Mouse (Mus musculus) limb, embryonic 15.5 days (tissue): ENCODE data around the gene Azgp1. TPM values are rescaled to one million over a fixed set of nuclear protein-coding genes. Genes with fewer than 3 reads are reported as not detected.

ENCODE experiments used
- polyA plus RNA-seq: library from polyadenylated mRNA; unstranded; fragments of >200 nt; fragmentation: Nextera tagmentation; extraction: Ambion mirVana; gene quantifications from 2 replicates; pipeline ENCODE4 v1.2.1, GENCODE M21; 2015

Gene Azgp1
- polyA plus RNA-seq, 1 experiment from 2014 or later, result not detected

Other genes with a start within 250 kb of the Azgp1 start
- gene Nyap1, start 239.9 kb upstream of the Azgp1 start, polyA plus RNA-seq, result 1.9 and 3.5 TPM in 2 replicates
- 169 and 197 TPM in 2 replicates for gene Tsc22d4, start 235.8 kb upstream of the Azgp1 start, polyA plus RNA-seq
- gene Ppp1r35, start 202.7 kb upstream of the Azgp1 start, polyA plus RNA-seq, result 22.2 and 27.8 TPM in 2 replicates
- gene Mepce, start 193.9 kb upstream of the Azgp1 start, polyA plus RNA-seq, result 8.7 and 9.2 TPM in 2 replicates
- 19.7 and 24.4 TPM in 2 replicates for gene Zcwpw1, start 193.7 kb upstream of the Azgp1 start, polyA plus RNA-seq
- gene Pilra, start 145.2 kb upstream of the Azgp1 start, polyA plus RNA-seq, result 0.58 and 1.2 TPM in 2 replicates
- gene Pilrb1, start 123.4 kb upstream of the Azgp1 start, polyA plus RNA-seq, result 0.29 and 0.40 TPM in 2 replicates
- gene Pilrb2, start 109.7 kb upstream of the Azgp1 start, polyA plus RNA-seq, result 0.22 and 1.2 TPM in 2 replicates
- 0.15 and 0.19 TPM in 2 replicates for gene Cyp3a13, start 59.9 kb upstream of the Azgp1 start, polyA plus RNA-seq
- 0.40 and 0.67 TPM in 2 replicates for gene Gjc3, start 18.4 kb upstream of the Azgp1 start, polyA plus RNA-seq
- gene Smok3a, start 39.7 kb downstream of the Azgp1 start, polyA plus RNA-seq, result not detected in 2 replicates
- not detected in 2 replicates for gene Smok3b, start 39.9 kb downstream of the Azgp1 start, polyA plus RNA-seq
- gene Smok3c, start 71.7 kb downstream of the Azgp1 start, polyA plus RNA-seq, result not detected in 2 replicates
- gene Zkscan1, start 103.6 kb downstream of the Azgp1 start, polyA plus RNA-seq, result 15.6 and 17.0 TPM in 2 replicates
- 52.8 and 56.5 TPM in 2 replicates for gene Zscan21, start 135.4 kb downstream of the Azgp1 start, polyA plus RNA-seq
- 15.9 and 18.5 TPM in 2 replicates for gene Zfp113, start 174.2 kb downstream of the Azgp1 start, polyA plus RNA-seq
- 299 and 325 TPM in 2 replicates for gene Cops6, start 179.6 kb downstream of the Azgp1 start, polyA plus RNA-seq
- gene Ap4m1, start 190.5 kb downstream of the Azgp1 start, polyA plus RNA-seq, result 22.8 and 24.3 TPM in 2 replicates
- 139 and 143 TPM in 2 replicates for gene Mcm7, start 190.9 kb downstream of the Azgp1 start, polyA plus RNA-seq
- gene Taf6, start 205.9 kb downstream of the Azgp1 start, polyA plus RNA-seq, result 73.8 and 74.8 TPM in 2 replicates
- gene Cnpy4, start 206.0 kb downstream of the Azgp1 start, polyA plus RNA-seq, result 69.4 and 69.7 TPM in 2 replicates
- gene Mblac1, start 212.8 kb downstream of the Azgp1 start, polyA plus RNA-seq, result 8.4 and 9.2 TPM in 2 replicates
- 0.11 TPM in 1 of 2 replicates, not detected in the other for gene Nxpe5, start 244.4 kb downstream of the Azgp1 start, polyA plus RNA-seq